Mouse (Mus musculus): ENCODE results near the gene Dusp3.

- TF ChIP-seq POLR2A (IDR thresholded peaks at IDR 0.05; ENCODE audit: low read depth, low read length) (no peak), CTCF (IDR thresholded peaks at IDR 0.05; ENCODE audit: borderline replicate concordance, insufficient read depth, low read length) (no peak)
Measured at GRCm38 (mm10) chr11:101982981-101983411, 3.8 kb downstream of the Dusp3 start.
